Mouse (Mus musculus): Measurements from ENCODE around the gene Iqcb1.
"Not testable (repeated sequence)": the region's sequence is repeated elsewhere in the genome, so short reads cannot be mapped to it uniquely, and the experiment has no call there.

Iqcb1 gene

GRCm38 (mm10) chr16:36828054-36828786, at the start of gene Iqcb1:
Gene Iqcb1, plus strand, starts transcription at chr16:36828385.
- DNase-seq (ENCODE audit: low spot score) = peak; percentile 85

DNA sequence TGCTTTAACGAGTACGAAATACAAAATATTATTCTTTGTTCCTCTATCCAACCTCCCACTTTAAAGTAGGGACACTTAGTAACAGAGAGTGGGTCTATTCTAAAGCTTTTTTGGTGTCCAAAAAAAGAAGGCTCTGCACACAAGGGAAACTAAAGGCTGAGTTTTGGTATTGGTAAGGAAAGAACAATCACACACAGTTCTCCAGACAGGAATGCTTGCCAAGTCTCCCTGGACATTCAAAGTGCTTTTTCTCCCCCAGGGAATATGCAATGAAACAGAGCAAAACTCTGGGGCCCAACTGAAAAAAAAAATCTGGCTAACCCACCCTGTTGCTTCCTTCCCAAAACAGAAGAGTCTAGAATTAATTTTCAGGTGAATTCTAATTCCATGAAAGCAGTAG, 44.0 kb upstream of the Iqcb1 start:
- DNase-seq (ENCODE audit: low spot score) = no peak

GRCm38 (mm10) chr16:36784594-36785313, 43.4 kb upstream of the Iqcb1 start, which contains the start of gene Slc15a2:
Gene Slc15a2, minus strand, starts transcription at chr16:36784962.
- DNase-seq (ENCODE audit: low spot score) = no peak

- DNase-seq (ENCODE audit: low spot score) = no peak
These were observed 41.7 kb upstream of the Iqcb1 start for GRCm38 (mm10) chr16:36786466-36786865.

DNA sequence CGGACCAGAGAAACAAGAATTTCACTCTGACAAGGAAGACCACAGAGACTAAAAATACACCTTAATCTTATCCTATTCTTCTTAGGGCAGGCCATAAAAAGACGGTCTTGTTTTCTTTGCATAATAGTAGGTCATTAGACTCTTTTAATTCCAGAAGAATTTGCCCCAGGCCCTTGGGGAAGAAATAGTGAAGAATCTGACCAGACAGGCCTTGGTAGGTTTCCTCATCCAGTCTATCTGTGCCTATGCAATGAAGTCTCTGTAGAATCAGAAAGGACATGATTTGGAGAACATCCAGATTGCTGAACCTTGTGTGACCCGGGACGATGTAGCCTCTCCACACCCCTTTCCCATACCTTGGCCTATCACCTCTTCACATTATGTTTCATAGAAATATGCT, 38.0 kb upstream of the Iqcb1 start:
- no peak for DNase-seq (ENCODE audit: low spot score)

GRCm38 (mm10) chr16:36794976-36795375, 33.2 kb upstream of the Iqcb1 start:
- DNase-seq (ENCODE audit: low spot score) = no peak

DNA sequence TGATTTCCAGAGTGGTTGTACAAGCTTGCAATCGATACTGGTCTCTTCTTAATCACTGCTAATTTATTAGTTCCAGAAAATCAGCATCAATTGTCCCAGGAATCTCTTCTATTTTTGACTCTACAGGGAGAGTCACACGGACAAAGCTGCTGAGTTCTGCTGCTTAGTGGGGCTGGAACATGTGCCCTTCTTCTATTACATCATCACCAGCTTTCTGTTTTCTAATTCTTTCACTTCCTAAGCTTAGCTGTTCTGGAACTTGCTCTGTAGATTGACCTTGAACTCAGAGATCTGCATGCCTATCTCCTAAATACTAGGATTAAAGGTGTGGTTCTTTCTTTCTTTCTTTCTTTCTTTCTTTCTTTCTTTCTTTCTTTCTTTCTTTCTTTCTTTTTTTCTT, 29.9 kb upstream of the Iqcb1 start:
- no peak for DNase-seq (ENCODE audit: low spot score)

GRCm38 (mm10) chr16:36802361-36802760, 25.8 kb upstream of the Iqcb1 start:
- DNase-seq (ENCODE audit: low spot score) = no peak

GRCm38 (mm10) chr16:36808616-36809015, 19.6 kb upstream of the Iqcb1 start:
- no peak for DNase-seq (ENCODE audit: low spot score)

- DNase-seq (ENCODE audit: low spot score) = no peak
These were observed 14.5 kb upstream of the Iqcb1 start for GRCm38 (mm10) chr16:36813680-36814079.

GRCm38 (mm10) chr16:36816916-36817315, 11.3 kb upstream of the Iqcb1 start:
- no peak for DNase-seq (ENCODE audit: low spot score)

GRCm38 (mm10) chr16:36817321-36817926, 10.8 kb upstream of the Iqcb1 start:
- peak; percentile 94 for DNase-seq (ENCODE audit: low spot score)

DNA sequence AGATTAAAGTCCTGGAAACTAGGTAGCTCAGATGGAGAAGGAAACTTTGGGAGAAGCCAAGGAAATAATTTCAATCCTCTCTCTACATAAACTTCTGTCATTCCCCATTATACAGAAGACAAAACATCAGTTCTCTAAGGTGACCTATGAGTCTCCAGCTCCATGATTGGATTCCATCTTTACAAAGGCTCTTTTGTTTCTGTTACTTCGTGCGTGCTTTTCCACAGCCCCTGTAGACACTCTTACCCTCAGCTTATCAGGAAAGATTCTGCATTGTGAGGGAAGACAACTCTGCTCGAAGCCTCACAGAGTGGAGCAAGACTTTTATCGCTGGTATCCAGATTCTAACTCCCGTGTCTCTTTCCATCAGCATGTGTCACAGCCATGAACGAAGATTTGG, 8.2 kb upstream of the Iqcb1 start:
- DNase-seq (ENCODE audit: low spot score) = peak; percentile 65

GRCm38 (mm10) chr16:36820747-36821146, 7.4 kb upstream of the Iqcb1 start:
- DNase-seq (ENCODE audit: low spot score) = no peak

DNA sequence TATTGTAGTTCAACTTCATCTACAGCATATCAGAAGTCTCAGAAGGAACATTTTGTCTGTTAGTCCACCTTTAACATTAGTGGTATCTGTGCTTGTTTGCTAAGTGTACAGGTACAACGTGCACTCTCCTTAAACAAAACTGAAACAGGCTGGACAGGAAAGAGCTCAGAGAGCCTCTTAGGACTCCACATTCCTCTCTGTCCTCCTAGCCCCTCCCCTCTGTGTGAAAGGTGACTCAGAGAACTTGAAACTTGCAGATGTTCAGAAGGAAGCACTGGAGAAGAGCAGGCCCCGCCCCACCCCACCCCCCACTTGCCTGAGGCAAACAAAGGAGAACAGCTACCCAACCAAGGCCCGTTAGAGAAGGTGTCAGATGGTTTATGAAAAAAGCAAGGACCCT, 6.7 kb upstream of the Iqcb1 start:
- DNase-seq (ENCODE audit: low spot score) = peak; percentile 31

DNA sequence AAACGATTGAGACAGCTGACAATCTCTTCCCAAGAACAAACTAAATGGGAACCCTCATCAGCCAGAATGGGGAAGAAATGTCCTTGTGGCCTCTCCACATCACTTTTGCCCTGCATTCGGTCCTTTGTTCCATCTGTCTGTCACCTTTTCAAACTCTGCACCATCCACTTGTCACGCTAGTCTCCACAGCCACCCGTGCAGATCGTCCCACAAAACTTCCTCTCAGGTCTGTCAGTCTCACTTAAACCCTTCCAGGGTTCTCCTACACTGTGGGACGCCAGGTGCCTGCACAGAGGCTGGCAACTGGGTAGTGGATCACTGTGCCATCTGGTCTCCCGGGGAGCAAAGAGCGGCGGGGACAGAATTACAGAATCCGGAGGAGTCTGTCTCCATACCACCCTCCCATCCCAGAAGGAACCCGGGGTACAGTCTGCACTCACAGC, 553 bp upstream of the Iqcb1 start:
- no peak for DNase-seq (ENCODE audit: low spot score)

- no peak for DNase-seq (ENCODE audit: low spot score)
These were observed 635 bp downstream of the Iqcb1 start for GRCm38 (mm10) chr16:36828820-36829219.

- DNase-seq (ENCODE audit: low spot score) = not testable (repeated sequence)
These were observed 18.7 kb downstream of the Iqcb1 start for GRCm38 (mm10) chr16:36846894-36847293.

DNA sequence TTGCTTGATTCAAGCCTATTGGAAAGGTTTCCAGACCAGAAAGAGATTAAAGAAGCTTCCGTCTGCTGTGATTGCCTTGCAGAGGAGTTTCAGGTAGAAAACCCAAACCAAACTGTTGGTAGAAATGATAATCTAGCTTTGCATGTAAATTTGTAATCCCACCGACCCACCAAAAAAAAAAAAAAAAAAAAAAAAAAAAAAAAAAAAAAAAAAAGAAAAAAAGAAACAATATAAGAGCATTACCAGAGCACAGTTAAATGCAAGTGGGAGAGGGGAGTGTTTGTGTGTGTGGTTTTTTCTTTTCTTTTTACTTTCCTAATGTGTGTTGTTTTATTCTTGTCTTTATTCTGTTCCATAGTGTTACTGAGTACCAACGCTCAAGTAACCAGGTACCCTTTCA, 23.0 kb downstream of the Iqcb1 start:
- no peak for DNase-seq (ENCODE audit: low spot score)

GRCm38 (mm10) chr16:36863585-36863984, 35.4 kb downstream of the Iqcb1 start:
- no peak for DNase-seq (ENCODE audit: low spot score)

DNA sequence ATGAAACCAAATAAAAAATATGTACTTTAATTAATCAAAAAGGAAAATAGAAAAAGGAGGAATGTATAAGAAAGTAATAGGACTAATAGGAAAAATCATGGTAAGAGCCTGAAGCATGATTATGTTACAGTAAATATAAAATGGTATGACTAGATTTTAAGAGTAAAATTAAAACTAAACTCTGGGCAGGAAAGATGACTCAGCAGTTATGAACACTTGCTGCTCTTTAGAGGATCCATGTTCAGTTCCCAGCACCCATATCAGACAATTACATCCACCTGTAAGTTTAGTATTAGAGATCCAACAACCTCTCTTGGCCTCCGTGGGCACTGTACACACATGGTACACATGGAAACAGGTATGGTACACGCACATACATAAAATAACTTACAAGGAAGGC, 41.3 kb downstream of the Iqcb1 start:
- no peak for DNase-seq (ENCODE audit: low spot score)

GRCm38 (mm10) chr16:36874583-36875275, 46.5 kb downstream of the Iqcb1 start, which contains the start of the genes Eaf2 and Golgb1:
Gene Eaf2, minus strand, starts transcription at chr16:36875003.
Gene Golgb1, plus strand, starts transcription at chr16:36875140.
- DNase-seq (ENCODE audit: low spot score) = peak; percentile 99

All from retina, embryonic 14.5 days (tissue).